Mouse (Mus musculus) heart, postnatal 0 days (tissue): ENCODE measurements around the gene Ssr2.

Source experiments
- CTCF ChIP-seq: IDR thresholded peaks from 2 replicates; pipeline ENCODE4 v1.5.1; 2016; ENCODE audit warnings: antibody characterized with exemption, control low read depth, low read depth
- EP300 ChIP-seq: IDR thresholded peaks from 2 replicates; pipeline ENCODE4 v1.6.1; 2016; ENCODE audit warnings: antibody characterized with exemption, low read depth

DNA sequence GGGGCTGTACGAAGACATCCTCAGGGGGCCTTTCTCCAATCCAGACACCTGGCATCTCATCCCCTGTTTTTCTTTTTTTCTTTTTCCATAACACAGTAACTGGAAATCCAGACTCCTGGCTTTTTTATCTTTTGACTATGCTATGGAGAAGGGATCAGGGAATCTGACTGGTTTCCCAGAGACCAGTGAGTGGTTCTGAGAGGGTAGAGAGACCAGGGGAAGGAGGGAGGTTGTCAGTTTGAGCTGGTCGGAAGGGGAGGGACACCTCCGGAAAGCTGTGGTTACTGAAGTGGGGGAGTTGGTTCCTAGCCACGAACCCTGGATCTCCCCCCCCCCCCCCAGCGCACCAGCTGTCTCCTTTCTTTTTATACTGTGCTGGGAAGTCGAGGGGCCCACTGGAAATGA is 47.3 kb downstream of the Ssr2 start:
- no peak for TF ChIP-seq EP300
- TF ChIP-seq CTCF: no peak
